Mouse (Mus musculus) layer of hippocampus, postnatal 14 days (tissue): ENCODE data around the gene Tmem184c. TPM values are rescaled to one million over a fixed set of nuclear protein-coding genes. Genes with fewer than 3 reads are reported as not detected.

ENCODE experiments used
- DNase-seq, 2 experiments: peaks; one replicate each; pipeline ENCODE4 v3.0.0; 2021 to 2022; ENCODE audit warnings: low spot score in 2 of 2, mixed read lengths in 1 of 2
- long read RNA-seq, 2 experiments: library from polyadenylated mRNA; stranded (forward); transcript quantifications; one replicate each; pipeline ENCODE4 v2.0.0; 2021
- total RNA-seq, 2 experiments: library from RNA; stranded (reverse); gene quantifications; 2 replicates each; pipeline ENCODE4 v1.2.3; 2021

Gene Tmem184c
- total RNA-seq: 10 to 100 TPM; 62.2 to 64.1 TPM
- long read RNA-seq, experiment 1, transcript Tmem184c-201 (10 exons, 2,678 nt): major isoform, 80 of 86 reads
- long read RNA-seq, experiment 1, partial matches to known transcripts: 1 of 86 reads
- long read RNA-seq, experiment 1, other reads (novel, unspliced or antisense): 5 of 86 reads
- long read RNA-seq, experiment 2, transcript Tmem184c-201 (10 exons, 2,678 nt): major isoform, 101 of 114 reads
- long read RNA-seq, experiment 2, partial matches to known transcripts: 4 of 114 reads
- long read RNA-seq, experiment 2, other reads (novel, unspliced or antisense): 9 of 114 reads

DNA sequence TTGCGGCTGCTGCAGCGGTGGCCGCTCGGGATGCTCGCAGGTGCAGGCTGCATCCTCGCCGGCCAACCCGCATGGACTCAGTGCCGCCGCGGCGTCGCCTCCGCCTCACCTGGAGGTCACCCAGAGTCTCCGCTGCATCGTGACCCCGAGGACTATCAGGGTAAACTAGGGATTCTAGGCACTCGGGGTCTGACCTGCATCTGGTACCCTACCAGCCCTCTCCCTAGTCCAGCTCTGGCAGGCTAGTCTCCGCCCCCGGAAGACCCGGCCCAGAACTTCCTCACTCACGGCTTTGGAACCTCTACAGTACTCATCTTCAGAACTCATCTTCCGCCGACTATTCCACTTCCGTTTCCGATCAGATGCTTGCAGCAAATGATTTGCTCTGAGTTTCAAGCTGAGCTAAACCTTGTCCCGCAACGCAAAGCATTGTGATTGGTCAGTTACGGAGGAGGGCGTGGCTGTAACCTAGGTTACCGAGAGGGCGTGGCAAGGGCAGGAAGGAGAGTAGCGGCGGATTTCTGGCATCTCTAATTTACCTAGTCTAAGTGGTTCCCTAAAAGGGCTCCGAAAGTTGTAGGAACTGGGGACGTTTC, at the start of gene Tmem184c:
Gene Tmem184c (minus strand): TSS at position 325 of the 596 bp plus-strand sequence.
- peak; percentile 98 to 99 for DNase-seq

- DNase-seq: no peak
Measured at GRCm38 (mm10) chr8:77659534-77660080, 49.1 kb upstream of the Tmem184c start.

GRCm38 (mm10) chr8:77658356-77658755, 47.9 kb upstream of the Tmem184c start:
- DNase-seq: no peak

- no peak for DNase-seq
Measured at GRCm38 (mm10) chr8:77650646-77651190, 40.2 kb upstream of the Tmem184c start.

DNA sequence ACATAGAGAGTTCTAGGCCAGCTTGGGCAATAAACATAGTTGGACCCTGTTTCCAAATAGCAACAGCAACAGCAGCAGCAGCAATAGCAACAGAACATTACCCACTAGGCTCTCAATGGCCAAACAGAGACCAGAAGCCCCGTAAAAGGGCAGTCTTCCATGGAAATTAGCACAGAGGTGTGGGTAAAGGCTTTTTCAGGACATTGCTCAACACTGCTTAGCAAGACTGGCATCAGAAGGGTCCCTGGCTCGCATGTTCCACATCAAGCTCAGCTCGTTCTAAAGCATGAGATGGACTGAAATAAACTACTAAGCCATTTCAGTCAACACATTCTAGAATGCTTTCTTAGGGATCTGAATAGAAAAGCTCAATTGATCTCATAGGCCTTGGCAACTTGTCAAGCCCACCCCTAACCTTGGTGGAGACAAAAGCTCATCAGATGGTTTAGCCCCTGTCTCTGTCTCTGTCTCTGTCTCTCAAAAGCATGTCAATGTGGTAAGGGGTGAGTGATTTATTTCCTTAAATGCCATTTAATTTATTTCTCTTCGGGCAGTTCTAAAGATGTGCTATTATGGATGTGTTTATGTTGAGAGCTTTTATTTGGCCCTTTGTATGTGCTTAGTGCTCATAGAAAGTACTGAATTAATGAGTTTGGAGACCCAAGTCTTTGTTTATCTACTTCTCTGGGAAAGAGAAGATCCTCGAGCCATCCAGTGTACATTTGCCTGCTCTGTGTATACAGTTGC, 29.8 kb upstream of the Tmem184c start:
- no peak for DNase-seq

GRCm38 (mm10) chr8:77637593-77637992, 27.1 kb upstream of the Tmem184c start:
- no peak for DNase-seq

DNA sequence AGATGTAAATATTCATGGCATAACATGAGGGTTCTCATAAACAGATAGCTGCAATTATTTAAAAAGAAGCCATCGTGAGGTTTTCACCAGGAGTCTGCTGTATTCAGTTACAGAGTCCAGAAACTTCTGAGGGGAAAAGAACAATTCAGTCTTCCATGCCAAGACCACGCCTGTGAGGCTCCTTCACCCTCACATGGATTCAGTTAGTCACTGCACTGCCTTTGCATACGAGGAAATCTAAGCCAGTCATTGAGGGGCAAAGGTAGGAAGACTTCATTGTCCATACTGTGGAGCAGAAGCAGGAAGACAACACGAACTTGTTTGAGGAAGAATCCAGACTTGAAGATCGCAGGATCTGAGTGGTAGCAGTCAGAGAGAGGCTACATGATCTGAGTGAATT, 23.5 kb upstream of the Tmem184c start:
- no peak for DNase-seq

- no peak for DNase-seq
Measured at GRCm38 (mm10) chr8:77633211-77633610, 22.7 kb upstream of the Tmem184c start.

DNA sequence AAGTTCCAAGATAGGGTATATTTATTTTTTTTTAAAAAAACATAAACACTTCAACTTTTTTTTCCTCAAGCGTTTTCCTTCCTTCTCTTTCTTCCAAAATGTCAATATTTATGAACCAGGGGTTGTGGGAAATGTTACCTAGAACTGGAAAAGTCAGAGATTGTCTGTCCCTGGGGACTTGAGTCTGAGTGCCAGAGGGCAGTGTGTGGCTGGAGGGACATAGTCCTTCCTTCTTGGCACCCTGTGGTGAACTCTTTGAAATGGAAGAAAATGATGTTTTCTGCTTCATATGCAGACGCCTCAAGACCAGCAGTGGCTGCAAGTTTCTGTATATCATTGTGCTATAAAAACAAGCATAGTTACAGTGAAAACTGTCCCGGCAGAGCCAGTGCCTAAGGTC, 20.2 kb upstream of the Tmem184c start:
- DNase-seq: no peak

DNA sequence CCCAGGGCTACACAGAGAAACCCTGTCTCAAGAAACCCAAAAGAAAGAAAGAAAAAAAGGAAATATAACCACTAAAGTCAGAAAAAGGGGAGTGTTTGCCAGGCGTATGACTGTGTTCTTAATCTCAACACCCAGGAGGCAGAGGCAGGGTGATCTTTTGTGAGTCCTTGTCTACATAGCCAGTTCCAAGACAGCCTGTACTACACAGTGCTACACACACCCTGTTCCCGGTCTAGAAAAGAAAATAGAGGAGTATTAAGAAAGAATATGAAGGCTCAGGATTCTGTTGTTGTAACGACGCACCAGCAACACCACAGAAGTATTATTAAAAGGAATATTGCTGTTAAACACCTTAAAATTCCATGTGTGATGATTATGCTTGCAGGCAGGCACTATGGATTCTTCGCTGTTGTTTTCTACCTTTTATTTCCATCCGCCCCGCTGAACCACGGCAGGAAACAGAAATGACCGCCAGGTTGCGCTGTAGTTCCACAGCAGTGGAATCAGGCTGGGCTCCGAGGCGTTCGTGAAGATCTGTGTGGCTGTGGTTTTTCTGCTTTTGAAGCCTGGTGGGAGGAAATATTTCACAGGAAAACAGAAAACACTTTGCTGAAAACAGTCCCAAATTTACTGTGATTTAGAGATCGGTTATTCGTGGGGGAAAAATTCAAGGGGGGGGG, 19.5 kb upstream of the Tmem184c start:
- peak; percentile 81 to 86 for DNase-seq

GRCm38 (mm10) chr8:77623677-77624209, 13.2 kb upstream of the Tmem184c start:
- DNase-seq: no peak

GRCm38 (mm10) chr8:77617916-77618315, 7.4 kb upstream of the Tmem184c start:
- peak in 1 of 2 experiments; percentile 15 for DNase-seq

DNA sequence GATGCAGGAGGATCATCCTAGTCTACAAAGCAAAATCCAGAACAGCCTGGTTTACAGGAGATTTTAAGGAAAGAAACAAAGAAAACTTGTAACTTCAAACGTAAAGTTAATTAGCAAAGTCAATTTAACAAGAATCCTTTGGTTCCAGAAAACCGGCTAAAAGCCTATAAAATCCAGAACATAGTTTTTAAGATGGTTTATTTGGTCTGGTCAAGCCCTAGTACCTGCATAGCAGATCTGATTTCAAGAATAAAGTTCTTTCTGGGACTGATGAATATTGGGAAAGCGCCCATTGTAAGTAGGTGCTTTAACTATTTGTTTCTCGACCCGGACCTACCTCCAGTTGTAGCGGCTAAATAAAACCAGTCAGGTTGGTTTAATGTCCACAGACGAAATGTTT, 877 bp downstream of the Tmem184c start:
- DNase-seq: no peak

- DNase-seq: no peak
Measured at GRCm38 (mm10) chr8:77584174-77584573, 26.3 kb downstream of the Tmem184c start.

GRCm38 (mm10) chr8:77577674-77578073, 32.8 kb downstream of the Tmem184c start:
- no peak for DNase-seq

DNA sequence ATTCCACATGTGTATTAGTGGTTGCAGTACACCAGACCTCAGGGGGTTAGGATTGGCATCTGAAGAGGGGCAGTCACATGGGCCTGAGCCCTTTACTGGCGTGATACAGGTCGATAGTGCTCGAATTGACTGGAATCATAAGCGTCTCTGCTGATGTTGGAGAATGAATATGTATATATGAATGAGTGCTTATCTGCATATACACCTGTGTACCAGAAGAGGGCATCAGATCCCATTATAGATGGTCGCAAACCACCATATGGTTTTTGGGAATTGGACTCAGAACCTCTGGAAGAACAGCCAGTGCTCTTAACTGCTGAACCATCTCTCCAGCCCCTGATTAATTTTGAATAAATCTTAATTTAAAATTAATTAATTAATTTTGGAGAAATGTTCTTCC, 36.3 kb downstream of the Tmem184c start:
- no peak for DNase-seq

DNA sequence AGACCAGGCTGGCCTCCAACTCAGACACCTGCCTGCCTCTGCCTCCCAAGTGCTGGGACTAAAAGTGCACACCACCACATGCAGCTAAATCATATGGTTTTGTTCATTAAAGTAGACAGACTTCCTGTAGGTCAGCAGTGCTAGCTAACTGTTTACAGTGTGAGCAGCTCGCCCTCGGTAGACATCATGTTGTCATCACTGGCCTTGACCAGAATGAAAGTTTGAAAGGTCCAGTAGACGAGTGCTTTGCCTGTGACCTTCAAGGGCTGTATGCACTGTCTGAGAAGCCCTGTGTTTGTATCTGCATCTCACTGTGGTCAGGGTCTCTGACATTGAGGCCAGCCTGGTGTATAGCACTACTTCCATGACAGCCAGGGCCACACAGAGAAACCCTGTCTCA, 49.1 kb downstream of the Tmem184c start:
- no peak for DNase-seq

GRCm38 (mm10) chr8:77552491-77552890, 58.0 kb downstream of the Tmem184c start:
- DNase-seq: no peak

DNA sequence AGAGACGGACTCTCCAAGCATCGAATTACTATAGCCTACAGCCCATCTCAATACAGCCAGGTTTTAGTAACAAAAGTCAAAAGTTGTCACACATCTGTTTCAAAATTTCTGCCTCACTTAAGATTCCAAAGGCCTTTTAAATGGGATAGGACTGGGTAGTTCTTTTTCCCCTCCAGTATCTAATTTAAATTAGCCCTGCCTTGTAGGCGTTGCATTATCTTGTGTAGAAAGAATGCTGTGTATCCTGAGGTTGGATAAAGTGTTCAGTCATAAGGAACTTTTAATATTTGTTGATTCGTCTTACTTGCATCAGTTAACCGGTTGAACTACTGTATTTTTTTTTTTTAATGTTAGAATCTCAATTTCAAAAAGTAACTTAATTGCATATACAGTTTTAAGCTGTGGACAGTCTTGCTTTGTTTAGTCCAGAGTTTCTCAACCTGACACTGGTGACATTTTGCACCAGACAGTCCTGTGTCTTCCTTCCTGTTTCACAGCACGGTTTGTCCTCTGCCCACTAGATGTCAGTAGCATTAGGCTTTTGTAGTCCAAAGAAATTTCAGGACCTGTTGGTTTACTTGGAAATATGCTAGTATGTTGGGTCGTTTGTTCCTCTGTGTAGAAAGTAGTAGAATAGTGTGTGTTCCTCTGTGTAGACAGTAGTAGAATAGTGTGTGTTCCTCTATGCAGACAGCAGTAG, 60.5 kb downstream of the Tmem184c start:
- DNase-seq: peak in 1 of 2 experiments; percentile 29

- peak; percentile 93 for DNase-seq
Measured at GRCm38 (mm10) chr8:77549121-77549706, 61.3 kb downstream of the Tmem184c start, which contains the start of gene Prmt9. TSS of gene Prmt9 (plus strand) at chr8:77549397.
